Mouse (Mus musculus): ENCODE results near the gene C2cd4a. TPM values are rescaled to one million over a fixed set of nuclear protein-coding genes. Genes with fewer than 3 reads are reported as not detected.

C2cd4a gene
- polyA plus RNA-seq, 1 experiment, result 0.02 TPM

GRCm38 (mm10) chr9:67792405-67792804 is 39.7 kb downstream of the C2cd4a start:
- H3ac ChIP-seq (ENCODE audit: control insufficient read depth, insufficient read length, low read depth), result no peak overlapping the region
- peaks cover 25% of the 10 kb centered on the region for H3K27me3 ChIP-seq (ENCODE audit: control insufficient read depth, insufficient read depth, insufficient read length)
- no peaks in the 10 kb centered on the region for H3K36me3 ChIP-seq (ENCODE audit: control insufficient read depth, insufficient read depth)
- TF ChIP-seq USF1 (IDR thresholded peaks at IDR 0.05; ENCODE audit: low read depth), result no peak
- TF ChIP-seq MYOG (IDR thresholded peaks at IDR 0.05; ENCODE audit: control insufficient read depth, extremely low read depth, insufficient read length), result no peak
- TF ChIP-seq CEBPB (IDR thresholded peaks at IDR 0.05; ENCODE audit: low read depth), result no peak
- no peak overlapping the region for H3K4me3 ChIP-seq (ENCODE audit: insufficient read depth, poor library complexity, severe bottlenecking)
- H3K79me3 ChIP-seq (ENCODE audit: low read depth), result no peaks in the 10 kb centered on the region
- H3K79me2 ChIP-seq (ENCODE audit: control insufficient read depth, insufficient read depth), result no peaks in the 10 kb centered on the region

DNA sequence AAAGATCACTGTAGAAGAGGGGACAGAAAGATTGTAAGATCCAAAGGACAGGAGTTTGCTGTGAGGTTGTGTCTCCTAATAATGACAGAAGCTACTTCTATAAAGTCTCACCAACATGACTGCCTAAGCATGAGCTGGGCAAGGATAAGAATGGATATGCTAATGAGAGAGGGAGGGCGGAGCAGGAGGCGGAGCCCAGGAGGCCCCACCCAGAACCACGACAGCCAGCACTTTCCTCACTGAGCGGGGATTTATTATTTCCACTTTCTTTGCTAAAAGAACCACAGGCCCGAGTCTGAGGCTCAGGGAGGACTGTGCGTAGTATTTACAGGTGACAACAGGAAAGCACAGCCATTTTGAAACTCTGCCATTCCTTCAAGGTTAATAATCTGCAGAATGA is 44.5 kb downstream of the C2cd4a start:
- H3K36me3 ChIP-seq (ENCODE audit: control insufficient read depth, insufficient read depth), result no peaks in the 10 kb centered on the region
- no peaks in the 10 kb centered on the region for H3K79me2 ChIP-seq (ENCODE audit: control insufficient read depth, insufficient read depth)
- H3K27me3 ChIP-seq (ENCODE audit: control insufficient read depth, insufficient read depth, insufficient read length), result peaks cover 18% of the 10 kb centered on the region
- no peak overlapping the region for H3K4me3 ChIP-seq (ENCODE audit: insufficient read depth, poor library complexity, severe bottlenecking)
- H3K79me3 ChIP-seq (ENCODE audit: low read depth), result no peaks in the 10 kb centered on the region
- no peak overlapping the region for H3ac ChIP-seq (ENCODE audit: control insufficient read depth, insufficient read length, low read depth)
- no peak for TF ChIP-seq CEBPB (IDR thresholded peaks at IDR 0.05; ENCODE audit: low read depth)
- TF ChIP-seq MYOG (IDR thresholded peaks at IDR 0.05; ENCODE audit: control insufficient read depth, extremely low read depth, insufficient read length), result no peak
- TF ChIP-seq CTCF (IDR thresholded peaks at IDR 0.05; ENCODE audit: control insufficient read depth, insufficient read depth, insufficient read length), result no peak
- no peak for TF ChIP-seq MAX (IDR thresholded peaks at IDR 0.05)
- no peak for TF ChIP-seq MYOD1 (IDR thresholded peaks at IDR 0.05; ENCODE audit: control insufficient read depth, insufficient read length, low read depth)
- no peak for TF ChIP-seq FOSL1 (IDR thresholded peaks at IDR 0.05; ENCODE audit: insufficient read depth, low read length, poor library complexity, severe bottlenecking)
- TF ChIP-seq USF1 (IDR thresholded peaks at IDR 0.05; ENCODE audit: low read depth), result no peak

- TF ChIP-seq CTCF (IDR thresholded peaks at IDR 0.05; ENCODE audit: control insufficient read depth, insufficient read depth, insufficient read length), result no peak
- TF ChIP-seq MYOD1 (IDR thresholded peaks at IDR 0.05; ENCODE audit: control insufficient read depth, insufficient read length, low read depth), result no peak
- TF ChIP-seq MAX (IDR thresholded peaks at IDR 0.05), result no peak
- TF ChIP-seq MYOG (IDR thresholded peaks at IDR 0.05; ENCODE audit: control insufficient read depth, extremely low read depth, insufficient read length), result no peak
- no peak for TF ChIP-seq FOSL1 (IDR thresholded peaks at IDR 0.05; ENCODE audit: insufficient read depth, low read length, poor library complexity, severe bottlenecking)
- no peak for TF ChIP-seq USF1 (IDR thresholded peaks at IDR 0.05; ENCODE audit: low read depth)
- no peak for TF ChIP-seq CEBPB (IDR thresholded peaks at IDR 0.05; ENCODE audit: low read depth)
- no peaks in the 10 kb centered on the region for H3K36me3 ChIP-seq (ENCODE audit: control insufficient read depth, insufficient read depth)
- H3K79me2 ChIP-seq (ENCODE audit: control insufficient read depth, insufficient read depth), result no peaks in the 10 kb centered on the region
- no peak overlapping the region for H3K4me3 ChIP-seq (ENCODE audit: insufficient read depth, poor library complexity, severe bottlenecking)
- H3K27me3 ChIP-seq (ENCODE audit: control insufficient read depth, insufficient read depth, insufficient read length), result peaks cover 25% of the 10 kb centered on the region
- no peaks in the 10 kb centered on the region for H3K79me3 ChIP-seq (ENCODE audit: low read depth)
- no peak overlapping the region for H3ac ChIP-seq (ENCODE audit: control insufficient read depth, insufficient read length, low read depth)
These were observed 45.8 kb downstream of the C2cd4a start for GRCm38 (mm10) chr9:67786311-67786710.

- Histone ChIP-seq H3K79me3 (ENCODE audit: low read depth) (no peaks in the 10 kb centered on the region), H3K4me3 (ENCODE audit: insufficient read depth, poor library complexity, severe bottlenecking) (no peak overlapping the region), H3ac (ENCODE audit: control insufficient read depth, insufficient read length, low read depth) (no peak overlapping the region), H3K79me2 (ENCODE audit: control insufficient read depth, insufficient read depth) (no peaks in the 10 kb centered on the region), H3K27me3 (ENCODE audit: control insufficient read depth, insufficient read depth, insufficient read length) (peaks cover 20% of the 10 kb centered on the region), H3K36me3 (ENCODE audit: control insufficient read depth, insufficient read depth) (no peaks in the 10 kb centered on the region)
- TF ChIP-seq MYOD1 (IDR thresholded peaks at IDR 0.05; ENCODE audit: control insufficient read depth, insufficient read length, low read depth) (no peak), FOSL1 (IDR thresholded peaks at IDR 0.05; ENCODE audit: insufficient read depth, low read length, poor library complexity, severe bottlenecking) (no peak), MYOG (IDR thresholded peaks at IDR 0.05; ENCODE audit: control insufficient read depth, extremely low read depth, insufficient read length) (no peak), CTCF (IDR thresholded peaks at IDR 0.05; ENCODE audit: control insufficient read depth, insufficient read depth, insufficient read length) (no peak), USF1 (IDR thresholded peaks at IDR 0.05; ENCODE audit: low read depth) (no peak), CEBPB (IDR thresholded peaks at IDR 0.05; ENCODE audit: low read depth) (no peak), MAX (IDR thresholded peaks at IDR 0.05) (no peak)
These were observed 48.2 kb downstream of the C2cd4a start for GRCm38 (mm10) chr9:67783925-67784324.

DNA sequence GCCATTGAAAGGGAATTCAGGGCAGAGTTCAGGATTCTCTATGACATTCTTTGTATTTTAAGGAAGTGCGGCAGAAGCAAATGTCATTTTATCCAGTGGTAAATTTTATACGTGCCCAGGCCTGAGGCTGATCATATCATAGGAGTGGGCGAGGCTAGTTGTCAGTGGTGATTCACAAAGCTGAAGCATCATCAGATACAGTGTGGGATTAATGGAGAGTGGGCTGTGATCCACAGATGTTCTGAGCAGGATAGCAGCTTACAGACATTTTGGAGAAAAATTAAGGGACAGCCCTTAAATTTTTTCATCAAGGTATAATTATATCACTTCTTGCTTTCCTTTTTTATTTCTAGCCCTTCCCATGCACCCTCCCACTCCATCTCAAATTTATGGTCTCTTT is 48.7 kb downstream of the C2cd4a start:
- Histone ChIP-seq H3K79me3 (ENCODE audit: low read depth) (no peaks in the 10 kb centered on the region), H3K79me2 (ENCODE audit: control insufficient read depth, insufficient read depth) (no peaks in the 10 kb centered on the region), H3K36me3 (ENCODE audit: control insufficient read depth, insufficient read depth) (no peaks in the 10 kb centered on the region), H3K27me3 (ENCODE audit: control insufficient read depth, insufficient read depth, insufficient read length) (peaks cover 17% of the 10 kb centered on the region), H3K4me3 (ENCODE audit: insufficient read depth, poor library complexity, severe bottlenecking) (no peak overlapping the region), H3ac (ENCODE audit: control insufficient read depth, insufficient read length, low read depth) (no peak overlapping the region)
- TF ChIP-seq MAX (IDR thresholded peaks at IDR 0.05), result no peak
- no peak for TF ChIP-seq USF1 (IDR thresholded peaks at IDR 0.05; ENCODE audit: low read depth)
- TF ChIP-seq MYOD1 (IDR thresholded peaks at IDR 0.05; ENCODE audit: control insufficient read depth, insufficient read length, low read depth), result no peak
- TF ChIP-seq FOSL1 (IDR thresholded peaks at IDR 0.05; ENCODE audit: insufficient read depth, low read length, poor library complexity, severe bottlenecking), result no peak

GRCm38 (mm10) chr9:67782786-67783185 is 49.3 kb downstream of the C2cd4a start:
- Histone ChIP-seq H3K27me3 (ENCODE audit: control insufficient read depth, insufficient read depth, insufficient read length) (peaks cover 19% of the 10 kb centered on the region), H3K36me3 (ENCODE audit: control insufficient read depth, insufficient read depth) (no peaks in the 10 kb centered on the region), H3K4me3 (ENCODE audit: insufficient read depth, poor library complexity, severe bottlenecking) (no peak overlapping the region), H3ac (ENCODE audit: control insufficient read depth, insufficient read length, low read depth) (no peak overlapping the region), H3K79me2 (ENCODE audit: control insufficient read depth, insufficient read depth) (no peaks in the 10 kb centered on the region), H3K79me3 (ENCODE audit: low read depth) (no peaks in the 10 kb centered on the region)
- TF ChIP-seq FOSL1 (IDR thresholded peaks at IDR 0.05; ENCODE audit: insufficient read depth, low read length, poor library complexity, severe bottlenecking) (no peak), CTCF (IDR thresholded peaks at IDR 0.05; ENCODE audit: control insufficient read depth, insufficient read depth, insufficient read length) (no peak), CEBPB (IDR thresholded peaks at IDR 0.05; ENCODE audit: low read depth) (no peak), MYOG (IDR thresholded peaks at IDR 0.05; ENCODE audit: control insufficient read depth, extremely low read depth, insufficient read length) (no peak), USF1 (IDR thresholded peaks at IDR 0.05; ENCODE audit: low read depth) (no peak), MAX (IDR thresholded peaks at IDR 0.05) (no peak), MYOD1 (IDR thresholded peaks at IDR 0.05; ENCODE audit: control insufficient read depth, insufficient read length, low read depth) (no peak)

Other genes starting within 250 kb of the C2cd4a start
- not detected for gene C2cd4b, start 72.9 kb downstream of the C2cd4a start, polyA plus RNA-seq (2012; fragmentation: generic; extraction: Trizol)
- 5.2 TPM for gene Vps13c, start 8.1 kb upstream of the C2cd4a start, polyA plus RNA-seq (2012; fragmentation: generic; extraction: Trizol)

Measured in C2C12 (cell line).